Mouse (Mus musculus) embryo, embryonic 9.5 days (tissue): ENCODE data around the gene Gm49378.

ENCODE experiments used
- DNase-seq: peaks from one replicate; pipeline ENCODE4 v3.0.0-alpha.2; 2017; ENCODE audit errors: extremely low spot score

Gene Gm49378

DNA sequence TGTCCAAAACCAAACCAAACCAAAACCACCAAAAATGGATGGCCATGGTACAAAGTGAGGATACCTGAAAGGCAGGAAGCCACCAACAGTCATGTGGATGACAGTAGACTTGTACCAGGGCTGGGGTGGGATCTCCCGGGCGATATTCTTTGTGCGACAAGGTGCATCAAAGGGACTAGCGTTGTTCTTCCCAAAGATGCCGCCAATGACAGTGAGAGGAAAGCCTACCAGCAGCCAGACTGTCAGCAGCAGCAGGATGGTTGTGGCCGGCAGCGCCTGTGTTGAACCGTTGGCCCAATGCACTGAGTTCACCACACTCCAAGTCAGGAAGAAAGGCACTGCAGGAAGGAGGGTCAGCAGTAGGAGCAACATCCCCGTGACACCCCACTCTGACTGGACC is at the start of gene Gm49378:
TSS of gene Gm49378 (minus strand) at position 101 of the 400 bp plus-strand sequence.
- DNase-seq, result no peak

DNA sequence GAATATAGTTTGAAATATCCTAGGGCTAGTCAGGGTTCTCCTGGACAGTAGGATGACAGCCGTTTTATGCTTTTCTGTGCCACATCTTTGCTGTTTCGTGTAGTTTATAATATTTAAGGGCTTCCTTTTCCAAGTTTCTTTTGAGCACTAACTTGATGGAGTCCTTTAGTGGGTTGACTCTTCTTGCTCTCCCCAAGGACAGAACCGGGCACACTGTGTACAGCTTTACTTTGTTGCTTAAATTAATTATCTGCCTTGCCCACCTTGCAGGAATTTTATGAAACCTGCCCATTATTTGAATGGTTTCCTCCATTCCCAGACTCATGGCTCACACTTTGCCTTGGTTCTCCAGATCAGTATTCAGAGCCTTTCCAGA is 44.4 kb upstream of the Gm49378 start:
- DNase-seq, result no peak

DNA sequence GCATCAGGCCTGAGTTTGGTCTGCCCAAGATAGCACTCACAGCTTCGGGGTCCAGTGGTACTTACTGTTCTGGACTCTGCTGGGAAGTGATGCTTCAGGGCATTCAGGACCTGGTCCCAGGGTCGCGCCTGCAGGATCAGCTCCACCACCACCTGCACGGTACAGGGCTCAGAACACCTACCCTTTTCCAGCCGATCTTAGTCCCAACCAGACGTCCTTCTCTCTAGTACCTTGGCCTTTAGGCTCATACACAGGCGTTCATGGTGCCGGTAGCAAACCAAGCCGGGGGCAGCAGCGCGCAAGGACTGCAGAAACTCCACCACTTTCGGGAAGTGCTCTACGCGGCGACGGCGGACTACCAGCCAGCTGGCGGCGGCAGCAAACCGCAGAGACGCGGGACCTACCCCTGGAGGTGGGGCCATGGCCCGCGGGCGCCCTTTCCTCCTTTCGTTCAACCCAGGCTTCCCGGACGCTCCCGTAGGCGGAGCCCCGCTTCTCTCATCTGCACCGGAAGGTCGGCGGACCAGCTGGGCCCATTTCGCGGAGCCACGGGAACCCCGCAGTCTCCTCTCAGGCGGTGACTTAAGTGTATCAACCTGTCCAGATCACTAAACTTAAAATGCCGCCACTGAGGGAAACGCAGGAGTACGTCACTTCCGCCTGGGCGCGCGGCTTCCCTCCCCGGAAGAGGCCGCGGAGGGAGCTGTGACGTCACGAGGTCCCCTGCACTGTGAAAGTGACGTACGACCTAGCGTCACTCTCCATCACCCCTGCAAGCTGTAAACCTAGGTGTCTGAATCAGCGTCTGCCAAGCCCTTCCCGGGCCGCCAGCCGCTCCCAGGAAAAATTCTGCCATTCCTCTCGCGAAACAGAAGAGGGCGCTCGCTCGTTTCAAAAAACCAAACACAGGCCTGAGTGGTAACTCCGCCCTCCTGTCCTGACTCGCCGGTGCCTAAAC is 43.7 kb upstream of the Gm49378 start, which contains the start of gene Tinf2:
TSS of gene Tinf2 (minus strand) at position 661 of the 958 bp plus-strand sequence.
- peak; percentile 98 for DNase-seq

GRCm38 (mm10) chr14:55677615-55678014 is 39.9 kb upstream of the Gm49378 start:
- DNase-seq, result no peak

- DNase-seq, result no peak
These were observed 35.0 kb upstream of the Gm49378 start for GRCm38 (mm10) chr14:55672741-55673060.

- peak; percentile 94 for DNase-seq
These were observed 34.4 kb upstream of the Gm49378 start, which contains the start of the genes Gmpr2 and Nedd8 for GRCm38 (mm10) chr14:55671833-55672740. Gene Gmpr2, plus strand, starts transcription at chr14:55671941. Gene Nedd8, minus strand, starts transcription at chr14:55672124.

DNA sequence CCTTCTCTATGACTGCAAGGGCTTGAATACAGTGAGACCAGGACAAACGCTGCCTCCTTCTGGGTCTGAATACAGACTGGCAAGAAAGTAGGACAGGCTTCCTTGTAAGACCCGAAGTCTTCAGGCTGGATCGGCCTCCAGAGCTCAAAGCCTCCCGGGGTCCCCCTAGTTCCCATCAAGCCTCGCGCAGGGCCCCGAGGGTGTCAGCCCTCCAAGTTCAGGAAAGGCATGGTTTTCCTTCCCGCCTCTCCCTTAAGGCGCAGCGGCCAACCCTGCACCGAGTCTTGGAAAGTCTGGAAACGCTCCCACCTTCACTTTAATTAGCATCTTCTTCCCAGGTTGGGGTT is 33.8 kb upstream of the Gm49378 start:
- DNase-seq, result no peak

DNA sequence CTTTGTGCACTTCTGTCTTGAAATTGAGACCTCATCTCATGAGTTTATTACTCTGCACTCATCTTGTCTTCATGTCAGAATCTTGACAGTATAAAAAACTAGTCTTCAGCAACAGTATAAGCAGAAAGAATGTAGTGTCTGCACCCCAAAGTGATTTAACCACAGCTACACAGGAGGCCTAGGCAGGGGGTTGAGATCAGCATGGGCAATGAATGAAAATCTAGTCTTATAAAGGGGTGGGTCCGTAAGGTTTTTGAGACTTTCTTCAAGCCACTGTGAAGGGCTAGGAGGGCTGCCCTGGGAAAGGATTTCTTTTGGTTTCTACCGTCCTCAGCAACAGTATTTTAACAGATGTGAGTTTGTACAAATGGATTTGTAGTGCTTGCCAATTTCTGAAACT is 22.9 kb upstream of the Gm49378 start:
- DNase-seq, result no peak

DNA sequence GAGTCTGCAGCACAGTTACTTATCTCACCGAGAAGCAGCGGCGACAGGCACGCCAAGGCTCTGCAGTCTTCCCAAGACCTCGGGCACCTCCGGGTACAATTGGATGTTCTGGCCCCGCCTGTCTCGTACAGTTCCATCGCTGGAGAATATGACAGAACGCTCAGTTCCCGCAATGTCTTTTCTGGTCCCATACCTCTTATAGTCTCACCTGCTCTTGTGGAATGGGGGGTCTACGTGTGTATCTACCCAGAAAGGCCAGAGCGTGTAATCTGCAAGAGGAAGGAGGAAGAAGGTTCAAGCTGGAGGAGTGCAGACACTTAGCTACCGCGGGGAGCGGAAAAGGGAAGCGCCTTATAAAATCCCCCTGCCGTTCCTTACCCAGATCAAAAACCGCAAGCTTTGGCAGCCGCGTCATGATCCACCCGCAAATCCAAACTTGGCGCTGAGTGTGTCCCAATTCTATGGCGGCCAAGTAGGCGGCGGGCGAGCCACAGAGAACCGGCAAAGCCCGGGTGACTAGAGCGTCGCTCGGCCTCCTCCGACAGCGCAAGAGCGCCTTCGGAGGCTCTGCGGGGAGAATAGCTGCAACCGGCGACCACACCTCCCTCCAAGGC is 22.4 kb upstream of the Gm49378 start, which contains the start of gene Mdp1:
TSS of gene Mdp1 (minus strand) at position 549 of the 614 bp plus-strand sequence.
- DNase-seq, result peak; percentile 82

DNA sequence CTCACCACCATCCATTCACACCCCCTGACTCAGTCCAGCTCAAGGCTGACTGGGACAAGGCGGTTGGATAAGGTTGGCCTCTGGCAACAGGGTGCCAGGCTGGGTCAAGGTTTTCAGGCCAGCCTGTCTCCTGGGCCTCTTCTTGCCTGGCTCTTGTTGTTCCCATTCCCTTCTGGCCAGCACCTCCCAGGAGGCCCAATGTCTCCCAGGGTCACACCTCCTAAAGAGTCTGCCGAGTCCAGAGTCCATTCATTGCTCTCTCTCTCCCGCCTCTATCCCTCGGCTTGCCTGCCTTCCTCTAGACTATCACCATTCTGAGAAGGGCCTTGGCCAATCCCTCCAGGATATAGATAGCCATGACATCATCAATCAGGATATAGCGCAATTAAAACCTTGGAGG is 20.3 kb upstream of the Gm49378 start:
- no peak for DNase-seq

DNA sequence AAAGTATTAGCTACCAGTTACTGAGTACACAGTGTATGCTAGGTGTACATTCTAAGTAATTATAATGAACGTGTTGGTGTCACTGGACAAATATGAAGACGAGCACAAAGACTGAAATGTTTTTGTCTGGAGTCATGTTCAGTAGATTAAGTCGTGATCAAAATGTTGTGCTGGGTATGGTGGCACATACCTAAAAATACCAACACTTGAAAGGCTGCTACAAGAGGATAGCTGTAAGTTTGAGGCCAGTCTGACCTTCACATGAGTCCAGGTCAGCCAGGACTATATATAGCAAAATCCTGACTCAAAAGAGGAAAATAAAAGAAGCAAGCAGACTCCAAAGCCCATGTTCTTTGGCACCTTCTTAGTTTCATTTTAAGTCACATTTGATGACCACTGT is 19.2 kb upstream of the Gm49378 start:
- DNase-seq, result no peak

DNA sequence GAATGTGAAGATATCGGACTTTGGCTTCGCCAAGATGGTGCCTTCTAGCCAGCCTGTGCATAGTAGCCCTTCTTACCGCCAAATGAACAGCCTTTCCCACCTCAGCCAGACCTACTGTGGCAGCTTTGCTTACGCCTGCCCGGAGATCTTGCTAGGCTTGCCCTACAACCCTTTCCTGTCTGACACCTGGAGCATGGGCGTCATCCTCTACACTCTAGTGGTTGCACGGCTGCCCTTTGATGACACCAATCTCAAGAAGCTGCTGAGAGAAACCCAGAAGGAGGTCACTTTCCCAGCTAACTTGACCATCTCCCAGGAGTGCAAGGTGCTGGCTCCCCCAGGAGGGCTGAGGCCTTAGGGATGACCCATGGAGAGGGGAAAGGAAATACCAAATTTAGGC is 13.8 kb upstream of the Gm49378 start:
- DNase-seq, result no peak

DNA sequence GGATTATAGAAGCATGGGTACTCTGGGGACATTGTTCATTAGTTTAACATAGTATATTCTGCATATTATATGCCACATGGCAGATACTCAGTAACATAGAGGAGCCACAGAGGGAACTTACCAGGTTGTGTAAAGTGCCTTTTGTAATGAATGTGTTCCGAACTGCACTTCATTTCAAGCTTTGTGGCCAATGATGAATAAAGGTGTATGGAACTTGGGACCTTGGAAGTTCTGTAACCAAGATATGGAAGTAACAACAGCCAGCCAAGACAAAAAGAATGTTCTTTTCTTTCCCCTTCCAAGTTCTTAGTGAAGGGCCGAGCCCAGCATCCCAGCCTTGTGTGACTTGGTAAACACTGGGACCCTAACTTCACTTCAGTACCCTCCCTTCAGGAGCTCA is 12.2 kb upstream of the Gm49378 start, which contains the start of gene Tssk4:
TSS of gene Tssk4 (plus strand) at position 301 of the 400 bp plus-strand sequence.
- no peak for DNase-seq

DNA sequence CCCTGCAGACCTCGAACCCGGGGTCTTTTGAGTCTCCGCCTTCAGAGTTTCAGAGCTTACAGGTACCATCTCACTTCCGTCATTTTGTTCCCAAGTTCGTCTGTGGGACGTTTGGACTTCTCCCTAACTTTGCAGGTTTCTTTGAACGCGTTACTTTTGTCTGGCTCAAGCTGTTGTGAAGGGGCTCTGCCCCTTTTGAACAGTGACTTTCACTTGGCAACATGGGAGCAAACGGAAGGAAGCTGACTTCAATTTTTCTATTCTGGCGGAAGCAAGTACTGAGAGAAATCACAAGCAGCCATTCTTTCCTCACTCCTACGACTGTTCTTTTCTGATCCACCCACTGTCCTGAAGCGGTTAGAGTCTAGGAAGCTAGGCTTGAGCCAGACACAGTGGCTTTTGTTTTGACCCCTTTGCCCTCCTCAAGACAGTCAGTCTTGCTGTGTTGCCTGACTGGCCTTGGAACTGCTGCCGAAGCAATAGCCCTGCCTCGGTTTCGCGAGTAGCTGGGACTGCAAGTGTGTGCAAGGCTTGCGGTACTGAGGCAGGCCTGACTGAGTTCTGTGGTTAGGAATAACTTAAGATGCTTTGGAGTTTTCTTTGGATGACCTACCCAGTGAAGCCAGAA is 6.7 kb upstream of the Gm49378 start:
- peak; percentile 24 for DNase-seq

DNA sequence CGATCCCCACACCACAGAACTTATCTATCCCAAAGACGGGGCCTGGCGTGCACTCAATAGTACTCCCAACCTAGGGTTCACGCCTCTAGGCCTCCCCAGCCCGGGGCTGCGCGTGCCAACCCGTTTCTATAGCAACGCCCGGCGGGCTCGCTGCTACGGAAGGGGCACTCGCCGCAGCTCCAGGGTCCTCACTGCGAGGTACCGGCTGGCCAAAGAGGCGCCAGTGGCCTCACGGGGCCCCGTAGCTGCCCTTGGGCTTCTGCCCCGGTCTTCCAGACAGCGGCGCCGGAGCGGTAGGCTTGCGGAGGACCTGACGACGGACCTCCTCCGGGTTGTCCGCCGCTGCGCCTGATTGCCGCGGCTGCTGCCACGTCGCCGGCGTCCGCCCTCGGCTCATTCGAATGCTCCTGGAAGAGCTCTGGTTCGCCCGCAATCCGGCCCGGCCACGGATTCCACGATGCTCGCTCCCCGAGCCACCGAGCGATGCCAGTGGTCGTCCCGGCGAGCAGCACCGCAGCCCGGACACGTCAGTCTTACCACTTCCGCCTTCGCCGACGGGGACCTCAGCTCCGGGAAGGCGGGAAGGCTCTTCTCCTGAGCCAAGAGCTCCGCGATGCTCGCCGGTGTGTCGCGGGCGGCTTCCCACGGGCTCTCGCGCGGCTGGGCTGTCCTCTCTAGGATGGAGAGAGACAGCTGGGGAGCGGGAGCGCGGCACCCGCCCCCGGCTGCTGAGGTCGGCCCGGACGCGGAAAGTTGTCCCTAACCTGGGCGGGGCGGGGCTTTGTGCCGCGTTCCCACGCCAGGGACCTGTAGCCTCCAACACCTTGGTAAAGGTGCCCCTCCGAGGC is 5.6 kb upstream of the Gm49378 start, which contains the start of gene Tm9sf1:
TSS of gene Tm9sf1 (minus strand) at position 747 of the 848 bp plus-strand sequence.
- DNase-seq, result peak; percentile 92

- DNase-seq, result no peak
These were observed 5.0 kb upstream of the Gm49378 start for GRCm38 (mm10) chr14:55642679-55643059.

GRCm38 (mm10) chr14:55641291-55641690 is 3.6 kb upstream of the Gm49378 start:
- DNase-seq, result no peak

GRCm38 (mm10) chr14:55640816-55641215 is 3.1 kb upstream of the Gm49378 start:
- no peak for DNase-seq

GRCm38 (mm10) chr14:55635523-55636007 is 2.1 kb downstream of the Gm49378 start, which contains the start of gene Ipo4:
Gene Ipo4, minus strand, starts transcription at chr14:55635957.
- DNase-seq, result peak; percentile 88

DNA sequence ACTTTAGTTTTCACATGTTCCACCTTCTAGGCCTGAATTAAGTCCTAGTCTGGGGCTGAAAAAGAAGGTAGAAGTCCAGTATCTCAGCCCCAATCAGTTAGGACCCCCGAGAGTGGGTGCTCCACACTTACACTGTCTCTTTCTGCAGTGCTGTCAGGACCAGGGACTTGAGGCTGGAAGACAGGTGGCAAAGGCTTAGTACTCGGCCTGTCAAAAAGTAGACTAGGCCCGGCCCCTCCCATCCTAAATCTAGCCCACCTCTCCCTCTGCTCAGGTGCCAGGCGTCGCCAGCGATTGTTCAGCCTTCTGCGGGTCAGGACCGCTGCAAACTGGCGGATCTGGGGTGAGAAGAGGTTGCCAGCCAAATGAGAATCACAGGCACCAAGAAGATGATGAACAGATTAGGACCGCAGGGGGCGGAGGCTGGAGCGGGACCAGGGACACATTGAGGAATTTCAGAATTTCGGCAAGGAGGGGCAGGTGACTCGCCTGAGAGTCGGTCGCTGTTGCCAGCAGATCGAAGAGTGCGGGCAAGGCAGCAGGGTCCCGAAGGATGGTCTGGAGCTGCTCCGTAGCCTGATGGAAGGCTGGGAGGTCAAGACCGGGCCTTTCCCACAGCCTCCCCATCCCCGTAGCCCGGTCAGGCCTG is 2.7 kb downstream of the Gm49378 start:
- no peak for DNase-seq
